Mouse (Mus musculus) regulatory T cell (primary cell): ENCODE measurements around the gene Pdcd1lg2.
"Not testable (repeated sequence)": the region's sequence is repeated elsewhere in the genome, so short reads cannot be mapped to it uniquely, and the experiment has no call there.

Experiments used
- in situ Hi-C: fragments of 300-600 bp; cut with MboI, MseI; formaldehyde crosslinking; loops from one replicate; pipeline ENCODE4 v1.15.1; 2025; ENCODE audit warnings: high pct_unique_total_duplicates

Pdcd1lg2 gene

DNA sequence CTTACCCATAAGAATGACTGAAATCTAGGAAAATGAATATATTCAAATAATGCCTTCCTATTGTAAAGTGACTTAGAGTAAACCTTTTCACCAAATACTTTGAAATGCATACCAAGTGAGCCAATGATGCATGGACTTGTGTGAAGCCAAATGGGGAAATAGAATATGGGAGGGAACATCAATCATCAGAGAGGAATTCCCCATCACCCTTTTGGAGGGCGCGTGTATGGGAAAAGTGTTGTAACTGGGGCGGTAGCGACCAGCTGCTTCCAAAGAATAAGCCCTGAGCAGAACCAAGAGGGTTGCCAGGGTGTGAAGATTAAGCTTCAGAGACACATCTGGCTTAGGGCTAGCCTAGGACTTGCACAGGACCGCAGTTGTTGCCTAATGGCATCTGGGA, 27.4 kb upstream of the Pdcd1lg2 start:
- in situ Hi-C loops = loop anchor here (10.0 kb wide), 1 partner anchor 71 kb away; no protein-coding TSS in a partner anchor

DNA sequence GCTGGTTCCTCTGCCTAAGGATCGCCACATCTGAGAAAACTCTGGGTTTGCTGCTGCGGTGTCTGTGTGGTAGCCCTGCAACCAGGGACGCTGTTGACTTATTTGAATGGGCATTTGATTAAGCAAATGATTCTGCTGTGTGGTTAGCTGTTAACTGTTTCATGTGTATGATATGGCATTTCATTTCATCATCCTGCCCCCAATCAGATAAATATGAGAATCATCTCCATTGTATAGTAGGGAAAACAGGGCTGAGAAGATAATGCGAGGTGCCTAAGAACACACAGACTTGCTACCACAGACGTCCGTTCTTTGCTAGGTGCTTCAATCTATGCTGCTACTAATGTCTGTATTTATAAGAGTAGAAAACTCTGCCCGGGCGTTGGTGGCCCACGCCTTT, 26.3 kb upstream of the Pdcd1lg2 start:
- in situ Hi-C loops = loop anchor here (10.0 kb wide), 1 partner anchor 70 kb away; no protein-coding TSS in a partner anchor

DNA sequence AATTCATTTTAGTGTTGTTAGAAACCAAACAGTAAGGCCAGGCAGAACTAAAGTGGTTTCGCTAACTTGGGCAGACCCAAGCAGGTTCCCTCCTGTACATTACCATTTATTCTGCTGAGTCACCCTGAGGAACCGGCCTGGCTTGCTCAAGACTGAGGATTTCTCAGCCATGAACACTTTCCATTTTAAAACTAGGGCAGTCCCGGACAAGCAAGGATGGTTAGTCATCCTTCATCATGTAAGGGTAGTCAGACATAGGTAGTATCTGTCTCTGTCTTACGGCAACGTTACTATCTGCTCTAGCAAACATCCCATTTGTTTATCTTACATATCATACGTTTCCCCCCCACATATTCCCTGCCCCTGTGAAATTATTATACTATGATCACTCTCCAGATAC, 25.7 kb upstream of the Pdcd1lg2 start:
- in situ Hi-C loops = loop anchor here (10.0 kb wide), 1 partner anchor 70 kb away; no protein-coding TSS in a partner anchor

DNA sequence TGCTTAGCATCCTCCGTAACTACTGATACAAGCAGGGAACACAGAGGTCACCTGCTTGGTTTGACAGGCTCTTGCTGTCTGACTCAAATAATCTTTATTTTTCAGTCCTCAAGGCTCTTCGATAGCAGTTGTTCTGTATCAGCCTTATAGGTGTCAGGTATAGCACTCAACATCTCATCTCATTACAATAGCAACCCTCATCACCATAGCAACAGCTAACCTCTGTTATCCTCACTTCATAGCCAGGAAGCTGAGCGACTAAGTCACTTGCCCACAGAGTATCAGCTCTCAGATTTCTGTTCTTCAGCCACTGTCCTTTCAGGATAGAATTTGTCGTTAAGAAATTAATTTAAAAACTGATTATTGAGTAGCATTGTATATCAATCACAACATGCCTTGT, 24.9 kb upstream of the Pdcd1lg2 start:
- in situ Hi-C loops = loop anchor here (10.0 kb wide), 1 partner anchor 69 kb away; no protein-coding TSS in a partner anchor

DNA sequence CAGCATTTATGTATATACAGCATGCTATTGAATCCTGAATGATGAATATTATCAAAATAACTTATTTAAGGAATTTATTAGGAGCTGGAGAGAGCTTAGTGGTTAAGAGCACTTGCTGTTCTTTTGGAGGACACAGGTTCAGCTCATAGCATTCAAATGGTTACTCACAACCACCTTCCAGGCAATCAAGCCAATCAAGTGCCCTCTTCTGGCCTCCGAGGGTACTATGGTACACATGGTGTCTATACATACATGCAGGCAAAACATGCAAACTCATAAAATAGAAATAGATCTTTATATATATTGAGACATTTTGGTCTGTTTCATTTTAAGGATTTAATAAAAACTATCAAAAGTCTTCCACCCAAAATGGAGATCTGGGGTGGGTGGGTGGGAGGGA, 21.9 kb upstream of the Pdcd1lg2 start:
- in situ Hi-C loops = loop anchor here (10.0 kb wide), 1 partner anchor 66 kb away; no protein-coding TSS in a partner anchor

DNA sequence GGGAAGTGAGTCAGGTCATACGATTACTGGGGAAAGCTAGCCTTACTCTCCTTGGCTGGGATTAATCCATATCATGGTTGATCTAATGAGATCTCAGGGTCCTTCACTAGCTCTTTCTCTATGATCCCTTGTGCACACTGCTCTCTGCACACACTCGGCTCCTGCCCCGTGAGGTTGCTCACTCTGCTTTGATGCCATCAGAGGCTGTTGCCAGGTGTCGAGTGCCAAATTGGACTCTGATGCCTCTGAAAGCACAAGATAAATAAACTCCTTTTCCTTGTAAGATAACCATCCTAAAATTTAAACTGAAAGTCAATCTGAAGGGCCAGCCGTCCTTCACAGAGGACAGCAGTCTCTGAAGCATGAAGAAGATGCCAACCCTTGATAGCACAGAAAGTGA, 20.2 kb upstream of the Pdcd1lg2 start:
- in situ Hi-C loops = no loop called here

DNA sequence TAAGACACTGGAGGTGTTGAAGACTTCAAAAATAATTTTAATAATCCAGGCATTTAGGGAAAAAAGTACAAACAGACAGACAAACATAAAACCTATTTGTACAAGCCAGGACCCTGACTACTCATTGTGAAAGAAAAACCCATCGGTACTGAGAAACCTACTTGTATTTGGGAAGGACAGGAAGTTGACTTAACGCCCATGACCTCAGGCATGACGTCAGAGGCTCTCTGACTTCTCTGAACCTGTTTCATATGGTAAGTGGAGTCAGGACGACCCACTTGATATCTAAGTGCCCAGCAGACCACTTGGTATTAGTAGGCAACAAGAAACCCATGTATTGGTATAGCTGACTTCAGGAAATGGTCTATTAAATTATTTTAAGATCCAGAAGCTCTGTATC, 19.4 kb upstream of the Pdcd1lg2 start:
- in situ Hi-C loops = no loop called here

DNA sequence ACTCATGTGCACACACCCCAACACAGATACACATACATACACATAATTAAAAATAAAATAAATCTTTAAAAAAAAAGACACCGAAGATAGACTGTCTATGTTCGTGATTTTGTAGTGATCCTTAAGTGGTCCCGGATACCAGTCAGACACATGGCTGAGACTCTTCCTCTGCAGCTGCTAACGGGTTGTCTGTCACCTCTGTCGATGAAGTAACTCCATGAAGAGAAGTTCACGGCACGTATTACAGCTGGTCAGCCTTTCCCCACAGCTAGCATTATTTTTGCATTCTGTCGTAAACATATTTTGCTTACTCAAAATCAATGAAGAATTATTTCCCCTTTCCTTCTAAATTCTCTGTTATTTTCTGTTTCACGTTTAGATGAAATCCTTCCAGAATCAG, 17.4 kb upstream of the Pdcd1lg2 start:
- in situ Hi-C loops = no loop called here

DNA sequence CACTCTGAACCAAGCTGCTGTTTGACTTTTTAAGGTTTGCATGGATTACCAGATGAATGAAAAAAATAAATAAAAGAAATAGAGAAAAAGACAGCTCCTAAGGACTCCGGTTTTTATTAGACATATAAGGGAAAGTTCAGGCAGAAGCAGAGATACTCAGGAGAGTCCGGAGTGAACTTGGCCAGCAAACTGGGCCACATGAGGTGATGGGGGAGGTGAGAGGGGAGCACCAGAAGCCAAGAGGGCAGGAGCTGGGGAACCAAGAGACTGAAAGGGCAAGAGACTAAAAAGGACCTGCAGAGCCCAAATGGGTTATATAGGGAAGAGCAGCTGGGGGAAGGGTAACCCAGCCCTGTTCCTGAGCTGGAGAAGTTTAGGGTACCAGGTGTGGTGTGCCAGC, 16.0 kb upstream of the Pdcd1lg2 start:
- in situ Hi-C loops = no loop called here

DNA sequence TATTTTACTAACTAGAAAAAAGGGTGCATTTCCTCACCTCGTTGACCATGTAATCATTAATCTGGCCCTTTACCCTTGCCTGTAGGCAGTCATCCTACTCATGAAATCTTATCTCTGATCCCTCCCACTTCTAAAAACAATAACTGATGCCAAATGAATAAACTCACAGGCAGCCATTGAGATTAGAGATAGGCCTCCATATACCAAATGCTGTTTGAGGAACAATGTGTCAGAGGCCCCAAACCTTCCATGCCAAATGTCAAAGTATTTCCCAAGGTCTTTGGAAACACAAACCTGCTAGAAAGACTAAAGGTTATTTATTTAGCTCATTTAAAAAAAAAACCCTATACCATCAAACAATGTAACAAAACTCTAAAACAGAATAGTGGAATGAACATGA, 14.4 kb upstream of the Pdcd1lg2 start:
- in situ Hi-C loops = no loop called here

DNA sequence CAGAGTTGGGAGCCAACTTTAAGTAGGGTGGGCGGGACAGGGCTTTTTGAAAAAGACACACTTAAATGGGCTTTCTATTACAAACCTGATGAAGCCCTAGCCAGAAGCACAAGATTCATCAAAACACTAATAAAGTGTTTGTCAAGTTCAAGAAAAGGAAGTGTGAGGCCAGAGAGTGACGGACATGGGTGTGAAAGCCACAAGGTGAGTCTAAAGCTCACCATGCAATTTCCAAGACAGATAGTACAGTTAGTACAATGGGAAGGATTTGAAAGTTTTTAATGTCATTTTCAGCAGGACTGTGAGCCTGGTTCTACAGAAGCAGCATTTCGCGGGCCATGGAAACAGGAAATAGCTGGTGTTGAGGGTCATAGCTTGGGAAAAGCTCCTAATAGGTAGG, 10.9 kb upstream of the Pdcd1lg2 start:
- in situ Hi-C loops = no loop called here

DNA sequence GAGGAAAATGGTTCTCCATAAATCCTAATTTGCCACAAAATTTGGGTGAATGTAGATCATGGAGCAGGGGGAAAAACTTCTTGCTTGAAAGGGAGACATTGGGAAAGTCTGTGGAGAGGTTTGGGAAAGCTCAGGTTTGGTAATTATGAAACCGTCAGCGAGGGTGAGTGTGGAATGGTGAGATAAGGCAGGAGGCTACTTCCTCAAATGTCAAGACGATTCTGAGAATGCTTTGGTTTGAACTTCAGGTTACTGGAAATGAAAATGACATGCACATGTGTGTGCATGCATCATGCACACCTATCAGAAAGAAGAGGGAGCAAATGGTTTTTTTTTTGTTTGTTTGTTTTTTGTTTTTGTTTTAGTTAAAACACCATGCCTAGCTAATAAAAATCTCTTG, 10.3 kb upstream of the Pdcd1lg2 start:
- in situ Hi-C loops = no loop called here

DNA sequence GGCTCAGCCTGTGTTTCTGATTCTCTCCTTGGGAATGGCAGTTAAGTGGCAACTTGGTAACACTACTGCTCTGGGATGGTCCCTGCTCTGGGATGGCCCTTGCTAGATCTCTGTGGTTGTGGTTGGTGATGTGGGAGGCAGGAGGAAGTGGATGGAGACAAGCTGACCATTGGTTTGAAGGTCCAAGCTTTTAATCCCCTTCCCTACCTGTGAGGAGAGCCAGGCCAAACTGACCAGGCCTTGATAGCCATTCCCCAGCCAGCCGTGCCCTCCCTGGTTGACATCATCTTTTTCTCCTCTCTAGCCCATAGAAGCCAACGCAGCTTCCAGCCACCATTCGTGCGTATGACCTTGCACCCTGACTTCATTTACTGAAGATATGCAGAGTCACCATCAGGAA, 8.1 kb upstream of the Pdcd1lg2 start:
- in situ Hi-C loops = no loop called here

DNA sequence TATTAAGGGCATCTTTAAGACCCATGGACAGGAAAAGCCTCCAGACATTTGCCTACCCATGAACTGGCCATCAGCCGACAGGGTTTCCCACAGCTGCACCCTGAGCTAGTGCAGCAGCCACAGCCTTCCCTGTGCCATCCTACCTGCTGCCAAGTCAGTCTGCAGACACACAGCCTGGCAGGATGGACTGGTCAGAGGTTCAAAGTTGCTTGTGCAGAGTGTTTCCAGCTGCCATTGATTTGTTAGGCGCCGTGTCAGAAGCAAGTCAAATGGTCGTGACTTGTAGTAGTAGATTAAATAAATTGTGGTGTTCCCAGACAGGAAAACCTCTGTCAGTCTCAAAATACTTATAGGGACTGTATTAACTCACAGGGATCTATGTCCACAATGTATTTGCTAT, 7.5 kb upstream of the Pdcd1lg2 start:
- in situ Hi-C loops = no loop called here

DNA sequence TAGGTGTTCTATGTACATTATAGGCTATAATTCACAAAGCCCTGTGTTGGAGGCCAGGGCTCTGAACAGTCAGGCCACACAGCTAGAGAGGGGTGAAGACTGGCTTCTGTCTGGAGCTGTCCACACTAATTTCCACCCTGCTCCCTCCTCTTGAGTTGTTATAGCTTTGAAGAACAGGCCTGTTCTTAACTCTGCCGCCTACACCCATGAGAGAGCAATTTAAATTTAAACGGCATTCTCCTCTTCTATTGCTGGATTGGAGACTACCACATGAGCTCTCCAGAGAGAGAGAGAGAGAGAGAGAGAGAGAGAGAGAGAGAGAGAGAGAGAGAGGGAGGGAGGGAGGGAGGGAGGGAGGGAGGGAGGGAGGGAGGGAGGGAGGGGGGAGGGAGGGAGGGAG, 5.3 kb upstream of the Pdcd1lg2 start:
- in situ Hi-C loops = no loop called here

DNA sequence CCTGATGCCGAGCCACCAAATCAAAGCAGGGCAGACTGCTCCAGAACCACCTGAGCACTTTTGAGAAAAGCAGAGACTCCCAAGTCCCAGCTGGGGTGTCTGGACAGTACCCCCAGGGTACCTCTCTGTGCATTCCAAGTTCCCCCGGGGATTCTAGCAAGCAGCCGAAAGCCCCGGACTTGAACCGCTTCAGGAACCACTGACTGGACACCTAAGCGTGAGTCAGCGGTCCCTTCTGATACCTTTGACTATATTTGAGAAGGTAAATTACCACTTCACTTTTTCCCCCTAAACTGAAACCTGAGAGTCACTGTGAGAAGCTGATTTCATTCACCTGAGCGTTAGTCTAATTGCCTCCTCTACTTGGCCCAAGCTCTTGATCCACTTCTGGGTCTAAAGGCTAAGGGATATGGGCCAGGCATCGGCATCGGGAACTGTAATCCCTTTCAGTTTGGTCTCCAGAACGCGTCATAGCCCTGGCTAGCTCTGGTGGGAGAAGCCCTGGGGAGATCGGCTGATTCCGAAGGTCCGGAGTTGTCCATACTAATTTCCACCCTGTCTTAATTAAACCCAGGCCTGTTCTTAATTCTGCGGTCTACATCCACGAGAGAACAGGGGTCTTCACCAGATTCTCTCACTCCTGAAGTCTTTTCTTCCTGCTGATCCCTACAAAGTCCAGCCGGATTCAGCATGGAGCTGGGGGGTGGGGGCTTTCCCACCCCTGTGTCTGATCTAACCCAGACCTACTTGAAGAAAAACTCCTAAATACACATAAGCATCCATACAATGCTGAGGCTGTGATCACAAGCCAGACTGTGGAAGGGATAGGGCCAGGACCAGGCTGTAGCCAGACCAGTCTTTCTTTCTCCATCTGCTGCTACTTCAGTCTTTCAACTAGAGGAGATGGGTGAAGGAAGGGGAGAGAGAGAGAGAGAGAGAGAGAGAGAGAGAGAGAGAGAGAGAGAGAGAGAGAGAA, 4.4 kb upstream of the Pdcd1lg2 start:
- in situ Hi-C loops = no loop called here

DNA sequence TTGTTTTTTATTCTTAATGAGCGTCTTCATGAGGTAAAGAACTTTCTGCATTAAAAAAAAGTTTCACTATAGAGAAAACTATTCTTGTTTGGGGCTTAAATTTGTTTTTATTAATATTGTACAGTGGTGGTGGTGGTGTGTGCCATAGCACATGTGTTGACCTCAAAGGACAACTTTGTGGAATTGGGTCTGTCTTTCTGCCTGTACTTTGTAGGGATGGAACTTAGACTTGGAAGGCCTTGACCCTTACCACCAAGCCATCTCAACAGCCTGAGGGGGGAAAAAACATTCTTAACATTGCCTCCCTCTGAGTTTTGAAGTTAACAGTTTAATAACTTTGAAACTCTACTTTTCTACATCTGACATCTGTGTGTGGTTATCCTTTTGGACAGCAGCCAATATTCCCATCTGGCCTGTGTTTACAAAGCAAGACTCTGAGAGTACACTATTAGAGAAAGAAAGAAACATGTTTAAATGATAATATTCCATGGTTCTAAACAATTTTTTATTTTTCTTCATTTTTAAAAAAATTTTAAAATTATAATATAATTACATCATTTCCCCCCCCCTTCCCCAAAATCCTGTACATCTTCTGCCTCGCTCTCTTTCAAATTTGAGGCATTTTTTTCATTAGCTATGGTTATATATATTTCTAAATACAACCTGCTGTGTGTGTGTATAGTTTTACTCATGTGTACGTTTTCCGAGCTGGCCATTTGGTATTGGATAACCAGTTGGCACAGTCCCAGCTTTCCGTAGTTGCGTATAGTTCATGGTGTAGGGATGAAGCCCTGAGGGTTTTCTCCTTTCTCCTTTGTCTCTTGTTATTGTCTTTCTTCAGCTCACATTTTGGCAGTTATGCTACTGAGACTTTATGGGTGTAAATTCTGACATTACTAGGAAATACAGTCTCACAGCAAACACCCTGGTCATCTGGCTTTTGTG, 2.0 kb downstream of the Pdcd1lg2 start:
- in situ Hi-C loops = no loop called here

DNA sequence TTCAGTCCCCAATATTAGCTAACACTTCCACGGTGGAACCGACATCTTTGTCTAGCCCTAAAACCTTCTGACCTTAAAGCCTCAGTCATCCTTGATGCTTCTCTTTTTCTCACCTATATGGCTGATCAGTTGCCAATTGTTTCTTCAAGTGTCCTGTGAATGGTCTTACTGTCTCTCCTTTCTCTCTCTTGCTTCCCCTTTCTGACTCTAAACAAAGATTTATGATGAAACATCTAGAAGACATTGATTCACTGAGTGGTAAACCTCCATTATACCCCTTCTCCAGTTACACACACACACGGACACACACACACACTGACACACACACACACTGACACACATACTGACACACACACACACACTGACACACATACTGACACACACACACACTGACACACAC, 3.8 kb downstream of the Pdcd1lg2 start:
- in situ Hi-C loops = no loop called here

DNA sequence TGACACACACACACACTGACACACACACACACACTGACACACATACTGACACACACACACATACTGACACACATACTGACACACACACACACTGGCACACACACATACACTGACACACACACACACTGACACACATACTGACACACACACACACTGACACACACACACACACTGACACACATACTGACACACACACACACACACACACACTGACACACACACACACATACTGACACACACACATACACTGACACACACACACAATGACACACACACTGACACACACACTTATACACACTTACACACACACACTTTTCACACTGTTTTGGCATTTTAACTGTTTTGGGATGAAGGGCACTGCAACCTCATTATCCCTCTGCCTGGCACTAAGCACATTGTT, 4.2 kb downstream of the Pdcd1lg2 start:
- in situ Hi-C loops = not testable (repeated sequence)

DNA sequence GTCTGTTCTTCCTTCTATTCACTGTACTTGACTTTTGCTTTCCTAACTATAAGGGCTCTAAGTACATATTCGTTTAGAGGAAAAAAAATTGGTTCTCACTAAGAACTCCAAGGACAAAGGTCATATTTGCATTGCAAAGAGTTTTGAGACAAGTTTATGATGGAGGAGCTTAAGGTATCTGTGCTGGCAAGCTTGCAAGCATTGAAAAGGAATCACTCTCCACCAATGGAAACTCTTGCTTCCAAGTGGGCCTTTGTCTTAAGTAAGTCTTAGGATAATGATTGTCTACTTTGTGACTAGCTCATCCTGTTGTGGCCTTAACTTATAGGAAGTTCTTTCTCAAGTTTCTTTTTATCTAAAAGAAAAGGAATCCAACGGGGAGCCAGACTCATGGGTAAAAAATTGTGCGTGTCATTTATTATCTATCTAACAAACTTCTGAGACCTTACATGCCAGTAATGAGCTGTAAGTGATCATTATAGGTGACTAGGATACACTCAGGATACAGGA, 5.7 kb downstream of the Pdcd1lg2 start:
- in situ Hi-C loops = no loop called here

DNA sequence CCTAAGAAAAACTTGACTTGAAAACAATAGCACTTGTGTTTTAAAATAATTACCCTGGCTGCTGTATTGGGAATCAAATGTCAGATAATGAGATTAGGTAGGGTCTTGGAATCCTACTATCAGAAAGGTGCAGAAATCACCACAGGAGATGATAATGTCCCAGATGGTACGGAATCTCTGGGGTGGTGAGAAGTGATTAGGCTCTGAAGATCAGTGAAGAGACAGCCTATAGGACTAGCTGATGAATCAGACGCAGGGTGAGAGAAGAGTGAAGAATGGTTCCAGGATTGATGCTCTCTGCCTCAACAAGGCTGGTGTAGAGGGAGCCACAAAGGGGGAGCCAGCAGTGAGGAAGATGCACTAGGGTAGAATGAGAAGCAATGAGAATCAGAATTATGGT, 6.5 kb downstream of the Pdcd1lg2 start:
- in situ Hi-C loops = no loop called here

DNA sequence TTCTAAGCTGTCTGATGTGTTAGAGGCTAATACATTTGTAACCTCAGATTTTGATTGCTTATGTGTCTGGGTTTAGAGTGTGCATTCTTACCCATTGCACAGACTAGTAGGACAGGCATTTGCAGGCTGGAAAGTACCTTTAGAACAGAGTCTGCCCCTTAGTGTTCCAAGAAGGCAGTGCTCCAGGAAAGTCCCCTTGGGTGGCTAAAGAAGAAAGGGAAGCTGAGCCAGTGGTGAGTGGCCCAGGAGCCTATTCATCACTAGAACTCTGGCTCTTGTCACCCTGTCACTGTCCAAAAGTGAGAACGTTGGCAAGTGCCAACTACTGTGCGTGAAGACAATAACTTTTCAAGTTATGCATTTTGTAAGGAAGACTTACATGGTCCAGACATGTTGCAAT, 7.2 kb downstream of the Pdcd1lg2 start:
- in situ Hi-C loops = no loop called here
